Mouse (Mus musculus) left cerebral cortex, postnatal 10 days (tissue): ENCODE results near the gene Actg2. TPM values are rescaled to one million over a fixed set of nuclear protein-coding genes. Genes with fewer than 3 reads are reported as not detected.
A peak's percentile ranks its signal among the peaks of the same experiment; 100 is the strongest.
"Not testable (repeated sequence)": the region's sequence is repeated elsewhere in the genome, so short reads cannot be mapped to it uniquely, and the experiment has no call there.

Experiments used
- DNase-seq, 2 experiments: peaks; one replicate each; pipeline ENCODE4 v3.0.0; 2021 to 2022; ENCODE audit warnings: low spot score in 2 of 2, mixed read lengths in 1 of 2; ENCODE audit errors: extremely low spot score in 1 of 2
- intact Hi-C: fragments of 180-260 bp; cut with DNase I; formaldehyde crosslinking; loops from one replicate; pipeline ENCODE4 v1.15.1; 2025
- total RNA-seq, 2 experiments: library from RNA; stranded (reverse); gene quantifications; 2 replicates each; pipeline ENCODE4 v1.2.3; 2021

The Actg2 gene
- 1 to 10 TPM in 1 of 2 experiments, under 1 TPM in 1; 0.87 to 1.0 TPM for total RNA-seq

DNA sequence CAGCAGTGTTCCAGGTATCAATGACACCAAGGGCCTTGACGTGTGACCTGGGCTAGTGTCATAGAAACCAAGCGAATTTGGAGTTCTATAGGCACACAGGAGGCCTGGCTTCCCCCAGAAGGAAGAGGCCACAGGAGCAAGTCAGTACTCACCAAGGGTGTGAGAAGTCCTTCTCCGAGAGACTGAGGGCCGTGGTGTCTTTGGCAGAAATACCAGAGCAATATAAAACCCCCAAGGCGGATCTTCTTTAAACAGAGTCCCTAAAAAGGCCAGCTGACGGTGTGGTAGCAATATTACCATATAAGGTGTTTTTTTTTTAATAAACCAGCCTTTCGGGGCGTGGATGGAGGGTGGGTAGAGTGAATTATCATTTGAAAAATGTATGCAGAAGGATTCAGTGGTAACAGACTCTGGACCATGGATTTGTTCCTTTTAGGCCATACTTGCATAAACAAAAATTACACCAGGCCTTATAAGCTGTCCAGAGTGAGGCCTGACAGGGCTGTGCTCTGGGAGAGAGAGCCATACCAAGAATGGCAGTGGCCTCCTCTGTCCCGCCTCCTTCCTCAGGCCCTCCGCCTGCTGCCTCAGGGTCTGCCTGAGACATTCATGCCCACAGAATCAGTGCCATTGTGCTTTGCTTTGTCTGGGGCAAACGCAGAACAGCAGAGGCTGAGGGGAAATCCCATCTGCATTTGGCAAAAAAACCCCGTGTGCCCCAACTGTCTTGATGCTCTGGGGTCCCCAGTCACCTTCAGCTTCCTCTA lies at the start of gene Actg2:
TSS of gene Actg2 (minus strand) at position 238 of the 767 bp plus-strand sequence.
- no peak for DNase-seq
- intact Hi-C loops = no loop called here

GRCm38 (mm10) chr6:83585328-83585727 lies 49.3 kb upstream of the Actg2 start:
- DNase-seq, intact Hi-C loops: not testable (repeated sequence)

DNA sequence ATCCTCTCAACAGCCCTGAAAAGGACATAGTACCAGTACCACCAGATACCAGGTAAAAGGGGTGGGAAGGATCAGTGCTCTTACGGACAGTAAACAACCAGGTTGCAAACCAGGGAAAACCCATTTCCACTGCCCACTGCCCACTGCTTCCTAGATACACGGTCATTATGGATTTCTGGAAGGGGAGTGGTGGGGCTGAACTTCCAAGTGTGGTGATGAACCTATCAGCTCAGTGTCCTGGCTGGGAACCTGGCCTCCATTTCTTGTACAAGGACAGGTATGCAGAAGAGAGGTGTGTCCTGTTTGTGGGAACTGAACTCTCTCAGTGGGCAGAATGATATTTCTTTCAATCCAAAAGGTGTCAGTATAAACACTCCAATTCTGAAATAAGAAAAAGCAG lies 47.5 kb upstream of the Actg2 start:
- intact Hi-C loops = loop anchor here (2.0 kb wide), 1 partner anchor 89 kb away; no protein-coding TSS in a partner anchor

DNA sequence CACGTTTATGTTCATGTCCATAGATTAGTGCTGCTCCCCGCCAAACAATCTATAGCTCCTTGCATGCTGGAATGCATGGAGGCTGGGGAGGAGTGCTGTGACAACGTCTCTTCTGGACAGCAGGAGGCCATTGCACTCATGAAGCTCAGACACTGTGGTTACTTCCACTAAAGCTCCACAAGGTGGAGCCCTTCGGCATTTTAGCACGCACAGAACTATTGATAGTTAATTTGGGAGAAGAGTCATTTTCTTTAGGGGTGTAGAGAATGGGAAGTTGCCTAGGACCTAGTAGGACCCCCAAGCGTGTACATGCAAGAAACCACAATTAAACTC lies 46.8 kb upstream of the Actg2 start:
- intact Hi-C loops = loop anchor here (2.0 kb wide), 1 partner anchor 90 kb away; no protein-coding TSS in a partner anchor
- peak; percentile 27 to 38 for DNase-seq

More for the DNA sequence above, 47.5 kb upstream of the Actg2 start:
- DNase-seq = no peak

DNA sequence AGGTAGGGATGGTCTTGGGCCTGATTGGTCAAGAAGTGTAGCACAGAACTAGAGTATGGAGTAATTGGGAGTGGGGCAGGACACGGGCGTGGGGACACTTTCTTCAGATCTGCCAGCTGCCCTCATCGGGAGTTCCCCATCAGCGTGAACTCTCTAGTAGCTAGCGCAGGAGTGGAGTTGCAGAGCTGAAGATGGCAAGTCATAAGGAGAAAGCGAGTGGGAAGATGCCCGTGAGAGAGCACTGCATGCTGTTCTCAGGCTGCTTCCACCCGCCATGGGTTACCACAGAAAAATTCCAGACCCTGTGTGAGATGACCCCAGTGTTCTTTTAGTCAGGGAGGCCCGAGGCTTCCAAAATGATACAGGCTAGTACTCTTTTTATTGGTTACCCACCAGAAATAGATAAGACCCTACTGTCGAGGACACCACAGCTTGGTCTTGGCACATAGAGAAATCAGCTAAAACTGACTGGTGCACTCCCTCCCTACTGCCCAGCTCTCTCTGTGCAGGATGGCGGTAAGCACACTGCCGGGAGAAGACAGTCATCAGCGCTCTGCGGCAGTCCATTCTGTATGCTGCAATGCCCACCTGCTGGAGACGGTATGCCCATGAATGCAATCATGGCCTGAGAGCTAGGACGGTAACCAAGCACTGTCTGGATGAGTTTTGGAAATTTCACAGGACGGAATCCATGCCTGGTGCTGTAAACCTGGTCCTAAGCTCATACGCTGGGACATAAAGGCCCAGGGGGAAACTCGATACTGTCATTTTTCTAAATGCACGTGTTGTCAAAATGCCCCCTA lies 46.3 kb upstream of the Actg2 start:
- no peak for DNase-seq
- intact Hi-C loops = loop anchor here (2.0 kb wide), 1 partner anchor 90 kb away; no protein-coding TSS in a partner anchor

- intact Hi-C loops = no loop called here
- DNase-seq = no peak
These were observed 41.5 kb upstream of the Actg2 start for GRCm38 (mm10) chr6:83577534-83577933.

GRCm38 (mm10) chr6:83575609-83576008 lies 39.5 kb upstream of the Actg2 start:
- intact Hi-C loops = no loop called here
- no peak for DNase-seq

DNA sequence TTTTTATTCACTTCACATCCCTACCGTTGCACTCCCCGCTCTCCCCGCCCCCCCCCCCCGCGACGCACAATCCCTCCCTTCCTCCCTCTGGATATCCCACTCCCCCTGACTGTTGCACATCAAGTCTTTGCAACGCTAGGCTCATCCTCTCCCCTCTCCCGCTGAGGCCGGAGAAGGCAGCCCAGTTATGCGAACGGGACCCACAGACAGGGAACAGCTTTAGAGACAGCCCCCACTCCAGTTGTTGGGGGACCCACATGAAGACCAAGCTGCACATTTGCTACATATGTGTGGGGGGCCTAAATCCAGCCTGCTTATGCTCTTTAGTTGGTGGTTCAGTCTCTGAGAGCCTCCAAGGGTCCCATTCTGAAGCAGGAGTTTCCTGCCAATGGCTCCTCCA lies 36.6 kb upstream of the Actg2 start, which contains the start of gene Stambp:
TSS of gene Stambp (minus strand) at position 59 of the 400 bp plus-strand sequence.
- DNase-seq = no peak
- intact Hi-C loops = no loop called here

DNA sequence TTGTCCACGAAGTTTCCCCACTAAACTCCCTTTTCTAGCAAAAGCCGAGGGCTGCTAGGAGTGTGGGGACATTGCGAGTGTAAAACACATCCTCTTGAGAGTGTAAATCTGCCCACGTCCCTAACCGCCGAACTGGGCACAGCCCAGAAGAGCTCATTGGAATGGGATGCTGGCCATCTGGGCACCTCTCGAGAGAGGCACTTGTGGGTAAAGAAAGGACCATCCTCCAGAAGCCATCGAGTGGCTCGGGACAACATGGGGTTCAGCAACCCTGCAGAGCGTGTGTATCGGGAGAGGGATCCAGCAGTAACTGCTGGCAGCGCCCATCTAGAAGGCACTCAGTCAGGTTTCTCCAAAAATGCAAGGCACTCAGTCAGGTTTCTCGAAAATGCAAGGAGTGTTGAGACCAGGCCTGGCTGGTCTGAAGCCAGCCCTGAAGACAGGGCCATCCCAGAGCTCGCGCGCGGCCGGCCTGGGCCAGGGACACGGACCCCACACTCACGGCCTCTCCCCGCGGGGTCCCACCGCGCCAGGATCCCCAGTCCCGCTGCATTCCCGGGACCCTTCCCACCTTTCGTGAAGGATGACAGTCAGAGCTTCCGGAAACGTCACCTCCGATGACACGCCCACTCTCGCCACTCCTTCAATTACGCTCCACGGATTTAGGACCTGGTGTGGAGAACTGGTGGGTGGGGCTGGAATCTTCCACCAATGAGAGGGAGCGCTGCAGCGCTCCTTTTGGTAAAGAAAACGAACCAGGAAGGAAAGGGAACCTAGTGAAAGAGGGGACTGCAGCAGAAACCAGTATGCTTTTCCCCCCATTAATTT lies 36.0 kb upstream of the Actg2 start:
- DNase-seq = peak; percentile 93
- intact Hi-C loops = no loop called here

DNA sequence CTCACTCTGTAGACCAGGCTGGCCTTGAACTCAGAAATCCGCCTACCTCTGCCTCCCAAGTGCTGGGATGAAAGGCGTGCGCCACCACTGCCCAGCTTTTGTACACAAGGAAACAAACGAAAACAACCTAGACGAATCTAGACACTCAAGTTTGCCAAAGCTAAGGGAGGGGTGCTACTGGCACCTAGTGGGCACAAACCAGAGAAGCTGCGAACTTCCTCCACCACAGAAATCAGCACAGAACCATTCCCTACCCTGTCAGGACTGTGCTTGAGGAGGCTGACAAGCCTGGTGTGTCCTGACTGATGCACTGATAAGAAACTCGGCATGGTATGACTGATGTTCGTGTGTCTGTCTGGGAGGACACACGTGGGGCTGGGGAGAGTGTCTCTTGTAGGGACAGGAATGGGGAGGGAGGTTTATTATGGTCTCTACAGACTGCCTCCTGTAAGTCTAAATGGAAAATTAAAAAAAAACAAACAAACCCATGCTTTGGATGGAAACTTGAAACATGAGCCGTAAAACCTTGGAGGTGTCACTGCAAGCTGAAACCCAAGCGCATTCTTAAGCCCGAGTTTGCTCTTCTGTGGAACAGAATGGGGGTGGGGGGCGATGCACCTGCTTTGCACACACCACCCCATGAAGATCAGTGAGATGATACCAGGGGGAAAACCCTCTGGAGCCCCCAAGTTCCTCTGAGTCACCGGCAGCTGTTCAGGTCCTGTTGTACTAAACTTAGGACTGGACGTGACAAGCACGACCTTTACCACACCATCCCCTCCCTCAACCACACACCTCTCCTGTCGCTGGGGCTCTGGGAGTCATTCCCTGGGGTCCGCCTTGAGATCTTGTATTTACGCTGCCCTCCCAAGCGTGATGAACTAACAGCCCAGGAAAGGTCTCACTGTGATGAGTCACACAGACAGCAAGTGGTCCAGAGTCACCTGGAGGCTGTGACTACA lies 33.1 kb upstream of the Actg2 start:
- no peak for DNase-seq
- intact Hi-C loops = loop anchor here (5.0 kb wide), 1 partner anchor 212 kb away; no protein-coding TSS in a partner anchor

- no peak for DNase-seq
These were observed 19.9 kb upstream of the Actg2 start for GRCm38 (mm10) chr6:83555972-83556371.

DNA sequence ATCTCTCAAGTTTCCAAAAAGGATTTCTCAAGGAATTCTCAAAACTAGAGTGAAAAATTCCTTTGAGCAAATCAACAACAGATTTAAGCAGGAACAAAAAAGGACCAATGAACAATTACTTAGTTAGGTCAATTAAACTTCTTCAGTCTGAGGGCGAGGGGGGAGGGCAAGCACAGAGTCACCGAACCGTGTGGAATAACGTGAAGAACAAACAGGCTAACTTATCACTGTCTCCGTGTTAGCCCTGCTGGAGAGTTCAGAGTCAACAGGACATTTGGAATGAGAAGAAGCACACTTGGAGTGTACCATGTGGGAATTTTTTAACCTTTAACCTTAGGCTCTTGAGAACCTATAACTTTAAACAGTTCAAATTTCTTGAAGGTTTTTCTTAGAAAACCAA lies 12.3 kb upstream of the Actg2 start:
- intact Hi-C loops = no loop called here
- no peak for DNase-seq

More at GRCm38 (mm10) chr6:83555972-83556371, 19.9 kb upstream of the Actg2 start:
- intact Hi-C loops = no loop called here

DNA sequence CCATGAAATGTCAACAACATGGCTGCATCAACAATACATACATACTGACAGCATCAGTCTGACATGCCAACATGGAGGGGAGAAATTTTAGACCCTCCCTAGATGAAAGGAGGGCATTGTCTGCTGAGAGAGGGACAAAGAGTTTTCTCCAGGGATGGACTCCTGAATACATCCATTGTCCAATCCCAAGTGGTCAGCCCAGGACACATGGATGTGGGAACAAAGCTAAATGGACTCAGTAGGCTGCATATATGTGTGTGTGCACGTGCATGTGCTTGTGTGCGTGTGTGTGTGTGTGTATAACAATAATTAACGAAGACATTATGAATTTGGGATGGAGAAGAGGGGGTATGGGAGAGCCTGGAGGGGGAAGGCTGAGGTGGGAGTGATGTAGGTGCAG lies 9.7 kb upstream of the Actg2 start:
- intact Hi-C loops = no loop called here
- DNase-seq = no peak

GRCm38 (mm10) chr6:83541756-83542456 lies 5.8 kb upstream of the Actg2 start:
- intact Hi-C loops = no loop called here
- peak in 1 of 2 experiments; percentile 34 for DNase-seq

- intact Hi-C loops = no loop called here
- DNase-seq = peak; percentile 27 to 44
These were observed 4.0 kb upstream of the Actg2 start for GRCm38 (mm10) chr6:83540017-83540416.

GRCm38 (mm10) chr6:83536795-83537059 lies 662 bp upstream of the Actg2 start:
- intact Hi-C loops = no loop called here
- no peak for DNase-seq

- no peak for DNase-seq
- intact Hi-C loops = no loop called here
These were observed 3.5 kb downstream of the Actg2 start for GRCm38 (mm10) chr6:83532608-83533007.

DNA sequence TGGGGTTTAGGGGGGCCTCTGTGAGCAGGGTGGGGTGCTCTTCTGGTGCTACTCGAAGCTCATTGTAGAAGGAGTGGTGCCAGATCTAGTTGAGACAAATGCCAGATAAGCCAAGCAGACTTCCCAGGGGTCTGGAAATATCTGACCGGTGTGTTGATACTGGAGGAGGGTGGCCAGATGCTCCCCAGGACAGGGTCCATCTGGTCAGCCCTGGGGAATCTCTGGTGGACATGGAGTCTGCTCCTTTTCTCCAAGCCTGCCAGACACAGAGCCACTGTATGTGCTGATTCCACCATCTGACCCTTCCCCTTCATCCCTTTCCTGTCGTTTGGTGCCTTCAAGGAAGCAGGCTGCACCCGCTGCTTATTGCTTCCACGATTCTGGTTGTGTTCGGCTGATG lies 12.9 kb downstream of the Actg2 start:
- no peak for DNase-seq
- intact Hi-C loops = no loop called here
